Mouse (Mus musculus): ENCODE results near the gene Gfra4. TPM values are rescaled to one million over a fixed set of nuclear protein-coding genes. Genes with fewer than 3 reads are reported as not detected.

Gene Gfra4
- polyA plus RNA-seq, 1 experiment from 2014 or later = 27.4 TPM

GRCm38 (mm10) chr2:131029065-131029935 lies 13.6 kb downstream of the Gfra4 start:
- Histone ChIP-seq H3K9ac (no peak overlapping the region), H3K4me1 (no peaks in the 10 kb centered on the region), H3K36me3 (peaks cover 34% of the 10 kb centered on the region), H3K4me2 (replicated peaks) (no peak overlapping the region), H3K4me3 (no peak overlapping the region), H3K27ac (peak overlapping the region; percentile 2; the same call in 1 of the 2 replicates), H3K27me3 (no peaks in the 10 kb centered on the region), H3K9me3 (peaks cover 9% of the 10 kb centered on the region; the same call in 1 of the 2 replicates)
- 68% methylated on average over 9 of the region's 9 CpGs for WGBS
- no peak for ATAC-seq (ENCODE audit: low FRiP score, low read depth)

- H3K27me3 ChIP-seq = no peaks in the 10 kb centered on the region
- 78% methylated on average over 3 of the region's 3 CpGs for WGBS
Measured at GRCm38 (mm10) chr2:131026941-131027340, 15.9 kb downstream of the Gfra4 start.

GRCm38 (mm10) chr2:131025230-131025629 lies 17.7 kb downstream of the Gfra4 start:
- no peak for ATAC-seq (ENCODE audit: low FRiP score, low read depth)
- no peak overlapping the region for H3K4me3 ChIP-seq
- WGBS = 97% methylated on average over 2 of the region's 2 CpGs

More at GRCm38 (mm10) chr2:131026941-131027340, 15.9 kb downstream of the Gfra4 start:
- Histone ChIP-seq H3K36me3 (peaks cover 56% of the 10 kb centered on the region), H3K9ac (no peak overlapping the region), H3K4me1 (no peaks in the 10 kb centered on the region), H3K4me2 (replicated peaks) (no peak overlapping the region), H3K9me3 (no peaks in the 10 kb centered on the region), H3K4me3 (no peak overlapping the region), H3K27ac (no peak overlapping the region)
- ATAC-seq (ENCODE audit: low FRiP score, low read depth) = no peak

GRCm38 (mm10) chr2:131010566-131010965 lies 32.3 kb downstream of the Gfra4 start:
- 91% methylated on average over 1 of the region's 1 CpGs for WGBS
- peaks cover 50% of the 10 kb centered on the region for H3K36me3 ChIP-seq
- H3K9me3 ChIP-seq = no peaks in the 10 kb centered on the region

More at GRCm38 (mm10) chr2:131025230-131025629, 17.7 kb downstream of the Gfra4 start:
- Histone ChIP-seq H3K27ac (no peak overlapping the region), H3K4me1 (no peaks in the 10 kb centered on the region), H3K9ac (no peak overlapping the region), H3K27me3 (no peaks in the 10 kb centered on the region), H3K9me3 (no peaks in the 10 kb centered on the region), H3K4me2 (replicated peaks) (no peak overlapping the region), H3K36me3 (peaks cover 67% of the 10 kb centered on the region)

DNA sequence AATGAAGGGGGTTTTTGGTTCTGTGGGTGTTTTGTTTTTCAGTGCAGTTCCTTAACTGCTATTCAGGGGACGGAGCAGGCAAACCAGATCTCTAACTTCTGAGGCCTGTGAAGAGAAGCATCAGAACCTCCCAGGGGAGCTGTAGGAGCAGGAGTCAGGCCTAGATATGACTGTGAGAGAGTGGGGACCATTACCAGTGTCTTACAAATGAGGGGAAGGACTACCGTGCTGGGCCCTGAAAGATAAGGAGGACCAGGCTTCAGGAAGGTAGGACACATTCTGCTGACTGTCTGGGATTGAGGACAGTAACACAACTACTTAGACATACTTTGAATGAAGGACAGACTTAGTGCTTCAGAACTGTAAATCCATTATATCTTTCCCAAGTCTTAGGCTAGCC lies 33.8 kb downstream of the Gfra4 start:
- WGBS = 86% methylated on average over 2 of the region's 2 CpGs
- Histone ChIP-seq H3K4me1 (no peaks in the 10 kb centered on the region), H3K36me3 (peaks cover 47% of the 10 kb centered on the region), H3K27ac (no peak overlapping the region), H3K4me2 (replicated peaks) (no peak overlapping the region), H3K9me3 (no peaks in the 10 kb centered on the region), H3K4me3 (no peak overlapping the region), H3K27me3 (no peaks in the 10 kb centered on the region), H3K9ac (no peak overlapping the region)
- no peak for ATAC-seq (ENCODE audit: low FRiP score, low read depth)

More at GRCm38 (mm10) chr2:131010566-131010965, 32.3 kb downstream of the Gfra4 start:
- no peak overlapping the region for H3K4me2 ChIP-seq (replicated peaks)
- H3K4me1 ChIP-seq = no peaks in the 10 kb centered on the region
- no peak overlapping the region for H3K9ac ChIP-seq
- ATAC-seq (ENCODE audit: low FRiP score, low read depth) = no peak
- H3K4me3 ChIP-seq = no peak overlapping the region
- no peaks in the 10 kb centered on the region for H3K27me3 ChIP-seq
- no peak overlapping the region for H3K27ac ChIP-seq

DNA sequence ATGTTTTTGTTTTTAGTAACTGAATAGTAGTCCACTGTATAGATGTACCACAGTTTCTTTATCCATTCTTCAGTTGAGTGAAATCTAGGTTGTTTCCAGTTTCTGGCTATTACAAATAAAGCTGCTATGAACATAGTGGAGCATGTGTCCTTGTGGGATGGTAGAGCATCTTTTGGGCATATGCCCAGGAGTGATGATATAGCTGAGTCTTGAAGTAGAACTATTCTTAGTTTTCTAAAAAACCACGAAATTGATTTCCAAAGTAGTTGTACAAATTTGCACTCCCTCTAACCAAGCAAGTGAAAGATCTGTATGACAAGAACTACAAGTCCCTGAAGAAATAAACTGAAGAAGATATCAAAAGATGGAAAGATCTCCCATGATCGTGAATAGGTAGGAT lies 50.1 kb downstream of the Gfra4 start:
- H3K36me3 ChIP-seq = peaks cover 42% of the 10 kb centered on the region
- no peak overlapping the region for H3K4me2 ChIP-seq (replicated peaks)
- no peak for ATAC-seq (ENCODE audit: low FRiP score, low read depth)
- H3K4me1 ChIP-seq = no peaks in the 10 kb centered on the region
- H3K27ac ChIP-seq = no peak overlapping the region
- H3K27me3 ChIP-seq = no peaks in the 10 kb centered on the region
- no peak overlapping the region for H3K4me3 ChIP-seq
- WGBS = 95% methylated on average over 2 of the region's 2 CpGs
- no peak overlapping the region for H3K9ac ChIP-seq
- H3K9me3 ChIP-seq = no peaks in the 10 kb centered on the region

Small RNA genes lying within 50 kb of the gene (microRNA-seq; reads per million reads assigned to microRNA genes)
- gene Mir6973b = not detected

Other genes with a start within 250 kb of the Gfra4 start
- gene 4930402H24Rik, start 136.7 kb downstream of the Gfra4 start, polyA plus RNA-seq (2015; fragmentation: Nextera tagmentation; extraction: Ambion mirVana) = 38.6 and 43.1 TPM in 2 replicates
- 8.5 and 9.1 TPM in 2 replicates for gene Atrn, start 136.6 kb downstream of the Gfra4 start, polyA plus RNA-seq (2015; fragmentation: Nextera tagmentation; extraction: Ambion mirVana)
- gene Adam33, start 20.7 kb upstream of the Gfra4 start, polyA plus RNA-seq (2015; fragmentation: Nextera tagmentation; extraction: Ambion mirVana) = 26.5 and 28.5 TPM in 2 replicates
- gene Siglec1, start 43.7 kb upstream of the Gfra4 start, polyA plus RNA-seq (2015; fragmentation: Nextera tagmentation; extraction: Ambion mirVana) = 0.17 and 0.19 TPM in 2 replicates
- 22.0 and 22.9 TPM in 2 replicates for gene Hspa12b, start 84.2 kb upstream of the Gfra4 start, polyA plus RNA-seq (2015; fragmentation: Nextera tagmentation; extraction: Ambion mirVana)
- not detected in 2 replicates for gene Gm11037, start 90.4 kb upstream of the Gfra4 start, polyA plus RNA-seq (2015; fragmentation: Nextera tagmentation; extraction: Ambion mirVana)
- 55.2 and 56.0 TPM in 2 replicates for gene 1700037H04Rik, start 117.0 kb upstream of the Gfra4 start, polyA plus RNA-seq (2015; fragmentation: Nextera tagmentation; extraction: Ambion mirVana)
- gene Cenpb, start 137.0 kb upstream of the Gfra4 start, polyA plus RNA-seq (2015; fragmentation: Nextera tagmentation; extraction: Ambion mirVana) = 11.2 and 11.6 TPM in 2 replicates
- 57.6 and 60.3 TPM in 2 replicates for gene Cdc25b, start 143.9 kb upstream of the Gfra4 start, polyA plus RNA-seq (2015; fragmentation: Nextera tagmentation; extraction: Ambion mirVana)
- gene Spef1, start 144.2 kb upstream of the Gfra4 start, polyA plus RNA-seq (2015; fragmentation: Nextera tagmentation; extraction: Ambion mirVana) = 4.7 and 5.5 TPM in 2 replicates
- 28.0 and 31.3 TPM in 2 replicates for gene Ap5s1, start 164.0 kb upstream of the Gfra4 start, polyA plus RNA-seq (2015; fragmentation: Nextera tagmentation; extraction: Ambion mirVana)
- 16.6 and 16.7 TPM in 2 replicates for gene Mavs, start 191.0 kb upstream of the Gfra4 start, polyA plus RNA-seq (2015; fragmentation: Nextera tagmentation; extraction: Ambion mirVana)
- gene Pank2, start 219.4 kb upstream of the Gfra4 start, polyA plus RNA-seq (2015; fragmentation: Nextera tagmentation; extraction: Ambion mirVana) = 39.0 and 39.3 TPM in 2 replicates

All from limb, embryonic 13.5 days (tissue).